Mouse (Mus musculus) lung, adult 2 months (tissue): ENCODE results near the gene Prkaa1. TPM values are rescaled to one million over a fixed set of nuclear protein-coding genes. Genes with fewer than 3 reads are reported as not detected.

Experiments
- DNase-seq: peaks from one replicate; pipeline ENCODE4 v3.0.0; 2022
- H3K4me1 ChIP-seq: fragments of 200-500 bp; 2 replicates; pipeline ENCODE4 v1.6.1; 2011; ENCODE audit warnings: low read length; ENCODE audit not compliant: control insufficient read depth, insufficient read depth
- H3K4me3 ChIP-seq: fragments of 200-500 bp; replicated peaks from 2 replicates; pipeline ENCODE3; 2011; ENCODE audit warnings: low read depth, mild to moderate bottlenecking, control low read depth, low read length; ENCODE audit errors: extremely low read depth
- CTCF ChIP-seq: fragments of 200-500 bp; IDR thresholded peaks from 2 replicates; pipeline ENCODE4 v1.5.1; 2011; ENCODE audit warnings: mild to moderate bottlenecking, low read length, control low read depth; ENCODE audit not compliant: insufficient read depth
- POLR2A ChIP-seq: fragments of 200-500 bp; IDR thresholded peaks from 2 replicates; pipeline ENCODE4 v1.6.1; 2011; ENCODE audit warnings: low read depth, mild to moderate bottlenecking, control low read depth, low read length, borderline replicate concordance; ENCODE audit errors: extremely low read depth
- WGBS: fragments of 180-500 bp; shearing (Covaris S2); methylation state at CpG from one replicate; pipeline ENCODE4 v1.1.7; 2018; 5-methylcytosine and 5-hydroxymethylcytosine counted together
- polyA plus RNA-seq: library from polyadenylated mRNA; depleted of rRNA; stranded (reverse); fragments of >200 nt; gene quantifications from 2 replicates; pipeline ENCODE4 v1.2.3, GENCODE M21; 2012; rRNA removed

Gene Prkaa1
- 4.3 and 7.6 TPM in 2 replicates for polyA plus RNA-seq

DNA sequence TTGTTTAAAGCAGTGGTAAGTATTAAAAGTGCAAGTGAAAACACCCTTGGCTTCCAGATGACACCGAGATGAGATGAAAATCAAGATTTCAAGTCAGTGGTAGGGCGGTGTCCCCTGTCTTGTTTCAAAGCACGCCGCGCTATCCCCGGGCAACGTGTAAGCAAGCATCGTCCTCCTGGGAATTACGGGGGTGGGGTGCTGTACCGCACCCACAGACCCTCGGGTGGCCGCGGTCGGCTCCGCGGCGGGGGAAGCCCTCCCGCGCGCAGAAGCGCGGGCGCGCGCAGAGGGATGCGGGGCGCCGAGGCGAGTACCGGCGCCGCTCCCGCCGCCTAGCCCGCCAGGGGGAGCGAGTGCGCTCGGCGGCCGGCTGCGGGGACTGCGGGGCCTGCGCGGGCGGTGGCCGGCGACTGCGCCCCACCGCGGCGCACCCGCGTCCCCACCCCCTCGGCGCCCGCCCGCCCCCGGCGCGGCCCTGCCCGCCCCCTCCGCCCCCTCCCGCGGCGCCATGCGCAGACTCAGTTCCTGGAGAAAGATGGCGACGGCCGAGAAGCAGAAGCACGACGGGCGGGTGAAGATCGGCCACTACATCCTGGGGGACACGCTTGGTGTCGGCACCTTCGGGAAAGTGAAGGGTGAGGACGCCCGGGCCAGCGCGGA, at the start of gene Prkaa1:
TSS of gene Prkaa1 (plus strand) at position 501 of the 660 bp plus-strand sequence.
- WGBS = under 1% methylated on average over 76 of the region's 80 CpGs
- peaks cover 5% of the 10 kb centered on the region; the same call in 1 of the 2 replicates for H3K4me1 ChIP-seq
- peak within 1 kb of the TSS; percentile 94 for H3K4me3 ChIP-seq
- TF ChIP-seq POLR2A (peak; percentile 66; the same call in 1 of the 2 replicates), CTCF (no peak)
- peak; percentile 72 for DNase-seq

DNA sequence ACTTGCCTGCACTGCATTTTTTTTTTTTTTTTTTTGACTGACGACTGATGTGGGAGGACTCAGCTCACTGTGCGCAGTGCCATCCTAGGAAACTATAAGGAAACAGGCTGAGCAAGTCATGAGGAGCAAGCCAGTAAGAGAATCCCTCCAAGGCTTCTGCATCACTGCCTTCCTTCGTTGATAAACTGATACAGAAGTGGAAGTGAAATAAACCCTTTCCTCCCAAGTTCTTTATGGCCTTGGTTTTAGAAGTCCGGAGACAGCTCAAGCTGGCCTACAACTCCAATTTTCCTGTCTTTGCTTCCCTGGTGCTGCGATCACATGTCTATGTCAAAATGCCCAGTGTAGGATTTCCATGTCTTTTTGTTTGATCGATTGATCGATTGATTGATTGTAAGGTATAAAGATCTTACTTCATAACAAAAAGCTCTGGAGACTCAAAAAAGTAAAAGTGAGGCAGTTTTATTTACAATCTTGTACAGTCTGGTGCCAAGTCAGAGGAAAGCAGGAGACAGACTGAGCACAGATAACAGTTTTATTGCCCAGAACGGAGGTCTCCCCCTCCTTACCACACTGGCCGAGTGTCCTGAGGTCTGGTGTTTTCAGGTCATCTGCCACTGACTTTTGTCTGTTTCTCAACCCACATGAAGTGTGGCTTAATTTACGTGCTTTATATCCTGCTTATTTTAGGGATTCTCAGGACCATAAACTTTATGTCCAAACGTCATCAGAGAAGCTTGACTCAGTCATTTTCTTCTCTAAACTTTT, 47.9 kb upstream of the Prkaa1 start:
- WGBS = 84% methylated on average over 11 of the region's 11 CpGs
- Histone ChIP-seq H3K4me3 (no peak overlapping the region), H3K4me1 (no peaks in the 10 kb centered on the region)
- no peak for DNase-seq
- TF ChIP-seq CTCF (no peak), POLR2A (no peak)

GRCm38 (mm10) chr15:5097376-5097775, 46.3 kb upstream of the Prkaa1 start:
- 94% methylated on average over 1 of the region's 1 CpGs for WGBS
- Histone ChIP-seq H3K4me1 (no peaks in the 10 kb centered on the region), H3K4me3 (no peak overlapping the region)
- TF ChIP-seq CTCF (no peak), POLR2A (no peak)
- DNase-seq = no peak

DNA sequence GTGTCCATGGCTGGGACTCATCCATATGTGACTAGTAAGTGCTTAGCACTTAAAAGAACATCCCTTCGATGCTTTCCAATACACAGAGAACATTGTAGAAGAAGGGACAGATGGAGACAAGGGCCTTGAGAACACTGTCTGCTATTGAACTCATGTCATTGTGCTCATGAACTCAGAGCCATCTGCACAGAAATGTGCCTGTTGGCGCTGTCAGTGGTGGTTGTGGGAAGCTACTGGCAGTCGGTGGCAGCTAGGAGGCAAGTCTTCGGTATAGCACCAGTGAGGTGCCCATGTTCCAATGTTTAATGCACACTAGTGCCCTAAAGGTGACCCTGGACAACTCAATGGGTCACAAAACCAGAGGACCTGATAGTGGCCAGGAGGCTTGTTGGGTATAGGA, 41.3 kb upstream of the Prkaa1 start:
- 95% methylated on average over 4 of the region's 4 CpGs for WGBS
- no peak overlapping the region for H3K4me3 ChIP-seq
- no peak for TF ChIP-seq POLR2A
- no peak for TF ChIP-seq CTCF
- H3K4me1 ChIP-seq = no peaks in the 10 kb centered on the region; the same call in 1 of the 2 replicates
- DNase-seq = no peak

GRCm38 (mm10) chr15:5105891-5106290, 37.8 kb upstream of the Prkaa1 start:
- 80% methylated on average over 6 of the region's 6 CpGs for WGBS
- DNase-seq = no peak
- H3K4me3 ChIP-seq = no peak overlapping the region
- TF ChIP-seq CTCF (no peak), POLR2A (no peak)
- H3K4me1 ChIP-seq = no peaks in the 10 kb centered on the region; the same call in 1 of the 2 replicates

DNA sequence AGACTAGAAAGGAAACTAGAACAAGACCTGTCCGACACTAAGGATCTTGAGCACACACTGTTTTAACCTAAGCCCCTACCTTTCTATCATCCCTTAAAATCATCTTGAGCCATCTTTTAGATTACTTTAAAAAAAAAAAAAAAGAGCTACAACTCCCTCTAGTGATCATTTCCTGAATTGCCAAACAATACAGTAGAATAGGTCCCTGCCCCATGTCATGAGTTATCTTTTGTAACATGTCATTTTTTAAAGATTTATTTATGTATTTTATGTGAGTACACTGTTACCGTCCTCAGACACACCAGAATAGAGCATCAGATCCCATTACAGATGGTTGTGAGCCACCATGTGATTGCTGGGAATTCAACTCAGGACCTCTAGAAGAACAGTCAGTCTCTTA, 37.4 kb upstream of the Prkaa1 start:
- WGBS = 33% methylated on average over 2 of the region's 2 CpGs
- TF ChIP-seq CTCF = peak; percentile 20; the same call in 1 of the 2 replicates
- TF ChIP-seq POLR2A = no peak
- H3K4me1 ChIP-seq = no peaks in the 10 kb centered on the region; the same call in 1 of the 2 replicates
- no peak overlapping the region for H3K4me3 ChIP-seq
- no peak for DNase-seq

- TF ChIP-seq POLR2A = no peak
- no peak for TF ChIP-seq CTCF
- H3K4me1 ChIP-seq = no peaks in the 10 kb centered on the region; the same call in 1 of the 2 replicates
- peak; percentile 30 for DNase-seq
- H3K4me3 ChIP-seq = peak within 1 kb of the TSS; percentile 60
- 12% methylated on average over 21 of the region's 21 CpGs for WGBS
Observed at GRCm38 (mm10) chr15:5107686-5108654, 35.7 kb upstream of the Prkaa1 start, which contains the start of gene Card6. Card6 (minus strand) TSS chr15:5108539.

DNA sequence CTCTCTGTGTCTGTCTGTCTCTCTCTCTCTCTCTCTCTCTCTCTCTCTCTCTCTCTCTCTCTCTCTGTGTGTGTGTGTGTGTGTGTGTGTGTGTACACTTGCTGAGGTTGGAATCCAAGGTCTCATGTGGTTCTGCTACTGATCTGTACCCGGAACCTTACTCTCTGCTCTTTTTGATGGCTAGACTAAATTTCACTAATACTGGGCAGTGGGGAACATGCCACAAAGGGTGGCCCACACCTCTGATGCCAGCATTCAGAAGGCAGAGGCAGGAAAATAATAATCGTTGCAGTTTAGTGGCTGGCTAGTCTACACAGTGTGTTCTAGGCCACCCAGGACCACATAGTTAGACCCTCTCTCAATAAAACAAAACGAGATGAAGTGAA, 35.0 kb upstream of the Prkaa1 start:
- DNase-seq = no peak
- H3K4me3 ChIP-seq = no peak overlapping the region
- 44% methylated on average over 3 of the region's 3 CpGs for WGBS
- TF ChIP-seq POLR2A (no peak), CTCF (no peak)
- H3K4me1 ChIP-seq = no peaks in the 10 kb centered on the region; the same call in 1 of the 2 replicates

GRCm38 (mm10) chr15:5112651-5113050, 31.0 kb upstream of the Prkaa1 start:
- 76% methylated on average over 3 of the region's 3 CpGs for WGBS
- TF ChIP-seq CTCF (no peak), POLR2A (no peak)
- Histone ChIP-seq H3K4me1 (no peaks in the 10 kb centered on the region; the same call in none of the 2 replicates), H3K4me3 (no peak overlapping the region)
- DNase-seq = no peak

DNA sequence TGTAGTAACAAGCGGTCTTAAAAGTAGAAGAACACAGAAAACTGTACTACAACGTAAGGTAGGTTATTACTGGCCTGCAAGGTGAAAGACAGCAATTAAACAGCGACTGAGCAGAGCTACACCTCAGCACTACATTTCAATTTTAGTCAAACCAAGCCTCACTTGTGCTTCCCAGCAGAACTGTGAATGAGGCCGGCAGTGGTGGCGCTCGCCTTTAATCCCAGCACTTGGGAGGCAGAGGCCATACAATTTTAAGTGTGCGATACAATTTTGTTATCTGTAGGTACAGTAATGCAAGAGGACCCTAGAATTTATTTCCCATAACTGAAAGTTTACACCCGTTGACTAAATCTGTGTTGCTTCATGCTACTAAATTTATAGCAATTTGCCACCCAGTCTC, 28.5 kb upstream of the Prkaa1 start:
- no peak for DNase-seq
- H3K4me3 ChIP-seq = no peak overlapping the region
- no peaks in the 10 kb centered on the region; the same call in none of the 2 replicates for H3K4me1 ChIP-seq
- WGBS = 61% methylated on average over 8 of the region's 8 CpGs
- no peak for TF ChIP-seq CTCF
- no peak for TF ChIP-seq POLR2A
